Mouse (Mus musculus) liver, embryonic 14.5 days (tissue): ENCODE results near the gene Cdc42ep2.

Experiments used
- CTCF ChIP-seq: IDR thresholded peaks from 2 replicates; pipeline ENCODE4 v1.5.1; 2016; ENCODE audit warnings: antibody characterized with exemption, low read depth, control low read depth
- EP300 ChIP-seq: IDR thresholded peaks from 2 replicates; pipeline ENCODE4 v1.6.1; 2016; ENCODE audit warnings: antibody characterized with exemption, low read depth

DNA sequence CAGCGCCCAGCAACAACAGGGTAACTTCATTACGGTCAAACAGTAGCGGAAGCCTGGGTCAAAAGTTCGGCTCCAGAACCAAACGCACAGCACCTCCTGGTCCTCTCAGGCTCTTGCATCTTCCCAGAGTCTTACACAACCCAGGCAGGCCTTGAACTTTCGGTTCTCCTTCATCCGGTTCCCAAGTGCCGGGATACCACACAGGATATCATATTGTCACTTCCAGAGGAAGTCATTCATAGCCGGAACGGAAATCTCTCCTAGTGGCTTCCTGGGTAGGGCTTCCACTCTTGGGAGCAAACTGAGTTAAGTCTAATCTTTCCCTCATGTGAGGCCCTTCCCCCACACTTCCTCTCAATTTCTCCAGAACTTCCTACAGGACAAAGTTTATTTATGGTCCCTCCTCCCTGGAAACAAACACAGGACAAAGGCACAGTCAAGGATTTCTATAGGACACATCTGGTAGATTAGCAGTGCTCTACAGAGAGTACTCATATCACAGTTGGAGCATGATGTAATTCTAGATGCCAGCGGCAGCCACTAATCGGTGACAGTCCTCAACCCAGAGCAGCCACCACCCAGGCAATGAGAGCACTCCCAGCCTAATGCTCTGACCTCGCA, 27.6 kb upstream of the Cdc42ep2 start:
- TF ChIP-seq CTCF = no peak
- TF ChIP-seq EP300 = no peak
